Mouse (Mus musculus) heart, adult 11 months (tissue): ENCODE measurements at regions not wholly inside any gene's neighbourhood (a gene's known extent, or its start where the extent isn't known, plus 50 kb on each side); places are given as distances from the start of the nearest gene placed in this dataset.
"Not testable (repeated sequence)": the region's sequence is repeated elsewhere in the genome, so short reads cannot be mapped to it uniquely, and the experiment has no call there.

Experiments
- DNase-seq: peaks from one replicate; pipeline ENCODE4 v3.0.0; 2022

DNA sequence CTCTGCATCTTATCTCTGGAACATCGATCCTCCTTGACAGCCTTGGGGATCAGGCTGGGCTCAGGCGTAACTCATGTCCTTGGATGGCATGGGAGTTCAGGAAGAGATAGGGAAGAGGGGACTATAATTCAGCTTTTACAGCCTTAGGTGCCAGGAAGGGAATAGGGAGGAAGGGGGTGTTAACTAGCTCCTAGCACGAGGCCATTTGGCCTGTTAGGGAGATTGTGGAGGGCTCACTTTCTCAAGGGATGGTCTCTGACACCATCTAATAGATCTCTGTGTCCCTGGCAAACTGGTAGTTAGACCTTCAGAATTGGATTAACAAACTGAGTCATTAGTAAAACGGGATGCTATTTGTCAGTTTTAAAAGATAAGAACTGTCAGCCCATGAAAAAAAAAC is 292.1 kb upstream of the Pkdcc start:
- DNase-seq, result not testable (repeated sequence)

DNA sequence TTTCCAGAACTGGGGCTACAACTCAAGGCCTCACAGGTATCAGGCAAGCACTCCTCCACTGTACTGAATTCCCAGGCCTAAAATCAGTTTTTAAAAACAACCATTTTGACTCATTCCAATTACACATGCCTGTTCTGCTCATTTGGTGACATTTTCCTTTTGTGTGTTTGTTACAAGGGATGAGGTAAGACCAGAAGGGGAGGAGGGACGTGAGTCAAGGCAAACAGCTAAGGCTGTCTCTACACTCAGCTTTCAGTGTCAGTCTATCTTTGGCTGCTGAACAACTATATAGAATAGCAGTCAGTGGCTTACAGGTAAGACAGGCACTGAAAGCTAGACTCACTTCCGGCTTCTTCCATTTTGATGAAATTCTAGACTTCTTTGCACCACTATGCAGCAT is 289.3 kb upstream of the Pkdcc start:
- no peak for DNase-seq

DNA sequence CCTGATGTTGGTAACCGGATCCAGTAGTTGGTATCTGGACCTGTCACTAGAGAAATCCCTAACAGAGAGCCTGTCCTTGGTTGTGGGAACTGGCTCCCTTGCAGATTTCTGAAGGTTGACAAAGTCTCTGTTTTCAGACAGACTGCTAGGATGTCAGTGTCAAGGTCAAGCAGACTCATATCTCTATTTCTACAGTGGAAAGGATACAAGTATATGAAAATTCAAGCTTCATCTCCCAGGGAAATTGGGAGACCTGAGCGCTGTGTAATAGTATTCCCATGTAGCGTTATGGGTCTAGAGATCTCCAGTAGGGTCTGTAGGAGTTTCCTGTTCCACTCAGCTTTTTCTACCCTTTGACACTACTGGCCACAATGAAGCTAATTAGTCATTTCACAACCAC is 287.4 kb upstream of the Pkdcc start:
- DNase-seq, result no peak

GRCm38 (mm10) chr17:82929511-82929910 is 285.6 kb upstream of the Pkdcc start:
- peak; percentile 44 for DNase-seq

DNA sequence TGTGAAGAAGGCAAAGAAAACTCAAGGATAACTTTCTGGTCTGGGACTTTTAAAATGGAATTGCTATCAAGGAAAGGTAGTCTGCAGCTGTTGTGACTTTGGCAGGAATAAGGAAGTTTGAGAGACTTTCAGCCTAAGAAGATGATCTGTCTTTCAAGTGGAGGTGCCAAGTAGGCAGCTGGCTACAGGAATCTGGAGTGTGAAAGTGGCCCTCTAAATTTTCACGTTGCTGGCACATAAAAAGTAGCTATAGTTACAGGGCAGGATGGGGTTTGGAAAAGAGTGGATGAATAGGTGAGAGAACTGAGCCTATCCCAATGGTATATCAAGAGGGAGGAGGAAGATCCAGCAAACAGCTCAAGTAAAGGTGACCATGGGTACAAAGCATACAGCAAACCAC is 284.4 kb upstream of the Pkdcc start:
- DNase-seq, result no peak

- DNase-seq, result peak; percentile 36
Measured at GRCm38 (mm10) chr17:82931476-82931875, 283.6 kb upstream of the Pkdcc start.

GRCm38 (mm10) chr17:82936836-82937235 is 278.3 kb upstream of the Pkdcc start:
- DNase-seq, result peak; percentile 42

- peak; percentile 66 for DNase-seq
Measured at GRCm38 (mm10) chr17:82946083-82946482, 269.0 kb upstream of the Pkdcc start.

DNA sequence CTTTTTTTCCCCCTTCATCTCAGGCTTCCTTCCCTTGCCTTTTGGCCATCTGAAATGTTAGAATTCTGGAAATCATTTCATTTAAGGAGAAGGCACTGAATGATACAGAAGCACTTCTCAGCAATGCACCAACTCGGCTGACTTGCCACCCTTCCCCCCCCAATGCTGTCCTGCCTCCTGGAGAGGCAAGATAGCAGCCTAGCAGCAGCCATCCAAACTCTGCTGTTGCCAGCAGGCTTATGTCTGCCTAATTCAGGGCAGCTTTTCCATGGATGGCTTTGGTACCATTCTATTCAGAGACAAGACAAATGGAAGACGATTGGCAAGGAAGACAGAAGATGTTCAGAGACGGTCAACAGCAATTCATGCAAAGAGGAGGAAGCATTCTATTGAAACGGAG is 265.3 kb upstream of the Pkdcc start:
- peak; percentile 71 for DNase-seq

DNA sequence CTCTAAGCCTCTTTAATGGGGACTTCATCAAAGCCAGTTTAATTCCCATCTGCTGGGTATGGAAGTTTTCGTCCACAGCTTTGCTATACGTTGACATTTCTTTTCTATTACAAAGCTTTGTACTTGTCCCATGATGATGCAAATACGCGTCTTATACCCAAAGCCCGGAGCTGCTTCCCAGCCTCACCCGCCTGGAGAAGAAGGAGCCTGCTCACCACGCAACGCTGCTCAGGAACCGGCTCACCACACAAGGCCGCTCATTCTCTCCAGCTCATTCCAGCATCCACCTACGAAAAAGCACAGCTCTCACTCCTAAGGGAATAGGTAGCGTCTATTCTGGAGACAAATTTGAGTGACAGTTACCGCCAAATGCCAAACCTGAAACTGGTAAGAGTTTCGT is 264.8 kb upstream of the Pkdcc start:
- DNase-seq, result peak; percentile 42

- DNase-seq, result no peak
Measured at GRCm38 (mm10) chr17:82957409-82957808, 257.7 kb upstream of the Pkdcc start.

GRCm38 (mm10) chr17:82963374-82963773 is 251.7 kb upstream of the Pkdcc start:
- no peak for DNase-seq

GRCm38 (mm10) chr17:82999710-83000109 is 215.4 kb upstream of the Pkdcc start:
- no peak for DNase-seq

- no peak for DNase-seq
Measured at GRCm38 (mm10) chr17:83000411-83000810, 214.7 kb upstream of the Pkdcc start.

- no peak for DNase-seq
Measured at GRCm38 (mm10) chr17:83001567-83001966, 213.5 kb upstream of the Pkdcc start.

DNA sequence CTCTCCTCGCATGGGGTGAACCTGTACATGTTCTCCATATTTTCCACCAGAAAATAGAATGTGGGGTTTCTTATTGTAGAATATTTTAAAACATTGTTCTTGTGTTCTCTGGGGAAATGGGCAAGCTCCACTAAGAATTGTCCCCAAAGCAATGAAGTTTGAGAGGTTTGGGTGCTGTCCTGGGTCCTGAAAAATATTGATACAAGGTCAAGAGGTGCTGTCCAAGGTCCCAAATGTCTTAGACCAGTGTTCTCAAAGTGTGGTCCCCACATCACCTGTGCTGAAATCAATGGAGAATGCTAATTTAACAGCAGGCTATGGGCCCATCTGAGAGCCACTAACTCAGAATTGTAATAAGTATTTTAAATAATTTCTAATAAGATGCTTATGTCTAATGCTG is 204.2 kb upstream of the Pkdcc start:
- DNase-seq, result no peak

DNA sequence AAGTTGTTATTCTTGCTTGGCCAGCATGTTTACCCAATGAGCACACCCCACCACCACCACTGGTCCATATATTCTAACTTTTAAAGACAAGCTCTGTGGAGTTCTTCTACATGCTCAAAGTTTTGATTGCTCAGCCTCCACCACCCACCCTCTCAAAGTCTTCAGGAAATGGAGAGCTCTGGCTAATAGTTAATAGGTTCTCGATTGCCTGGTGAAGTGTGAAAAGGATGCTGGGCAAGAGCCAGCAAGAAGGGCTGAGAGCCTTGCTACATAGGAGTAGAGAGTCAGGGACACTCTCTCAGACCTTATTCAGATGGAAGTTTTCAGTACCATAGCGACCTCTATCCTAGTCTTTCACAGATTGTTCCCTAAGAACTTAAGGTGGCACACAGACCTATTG is 199.4 kb upstream of the Pkdcc start:
- DNase-seq, result no peak

- peak; percentile 54 for DNase-seq
Measured at GRCm38 (mm10) chr17:83016936-83017335, 198.2 kb upstream of the Pkdcc start.

DNA sequence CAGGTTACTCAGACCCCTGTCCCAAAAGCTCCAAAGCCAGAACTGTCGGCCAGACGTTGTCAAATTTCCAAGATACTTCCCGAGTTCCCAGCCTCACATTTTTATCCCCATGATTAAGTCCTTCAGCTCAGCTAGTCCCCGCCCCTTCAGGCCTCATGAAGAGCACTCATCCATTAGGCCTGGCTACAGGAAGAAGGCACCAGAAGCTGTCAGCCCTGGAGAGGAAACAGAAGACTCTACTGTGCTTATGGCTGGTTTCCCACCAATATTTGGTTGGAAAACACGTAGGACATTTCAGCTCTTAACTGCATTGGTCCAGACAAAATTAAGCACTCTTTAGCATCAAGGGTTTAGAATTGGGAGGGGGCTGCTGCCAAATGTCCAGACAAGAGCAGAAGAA is 195.8 kb upstream of the Pkdcc start:
- DNase-seq, result peak; percentile 74

- peak; percentile 96 for DNase-seq
Measured at GRCm38 (mm10) chr17:83020576-83020975, 194.5 kb upstream of the Pkdcc start.

DNA sequence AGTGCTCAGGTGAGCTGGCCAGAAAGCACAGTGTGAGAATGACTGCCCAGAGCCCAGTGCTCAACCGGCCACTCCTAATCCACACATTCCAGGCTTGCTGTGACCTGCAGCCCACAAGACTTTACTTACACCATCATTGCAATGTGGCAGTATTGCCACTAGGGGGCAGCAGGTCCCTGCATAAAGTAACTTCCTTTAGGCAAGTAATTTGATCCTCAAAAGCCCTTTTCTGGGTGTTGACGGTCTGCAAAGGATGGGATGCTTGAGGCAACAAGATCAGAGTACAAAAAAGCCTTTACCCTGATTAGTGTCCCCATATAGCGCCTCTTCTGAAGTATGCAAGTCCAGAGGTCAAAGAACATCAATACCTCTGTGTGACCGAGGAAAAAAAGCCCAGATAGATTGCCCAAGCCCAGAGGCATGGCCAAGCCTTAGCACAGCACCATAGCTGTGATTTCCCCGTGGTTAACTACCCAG is 189.7 kb upstream of the Pkdcc start:
- peak; percentile 90 for DNase-seq

DNA sequence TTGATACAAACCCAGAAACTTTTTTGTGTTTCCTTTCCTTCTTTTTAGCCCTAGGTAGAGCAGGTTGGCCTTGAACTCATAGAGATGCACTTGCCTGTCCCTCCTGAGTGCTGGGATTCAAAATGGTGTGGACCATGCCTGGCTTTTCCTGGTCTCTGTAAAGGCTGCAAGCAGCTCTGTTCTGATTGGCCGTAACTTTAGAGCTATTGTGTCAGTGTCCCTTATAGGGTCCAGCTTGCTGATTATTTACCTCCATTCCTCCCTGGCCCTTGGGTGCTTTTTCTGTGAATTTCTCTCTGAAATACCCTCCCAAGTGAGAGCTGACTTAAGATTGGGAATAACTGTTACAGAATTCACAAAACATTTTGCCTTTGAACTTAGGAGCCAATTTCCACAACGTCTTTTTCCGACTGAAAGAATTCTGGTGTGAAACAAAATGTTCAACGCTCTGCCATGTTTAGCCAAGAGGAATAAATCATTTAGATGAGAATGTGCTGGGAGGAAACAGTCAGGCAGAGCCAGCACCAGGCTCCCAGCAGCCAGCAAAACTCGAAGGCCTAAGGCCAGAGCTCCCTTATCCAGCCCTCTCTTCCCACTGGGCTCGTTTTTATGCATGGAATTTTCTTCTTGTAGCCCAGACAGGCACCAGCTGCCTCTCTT is 180.0 kb upstream of the Pkdcc start:
- peak; percentile 95 for DNase-seq

GRCm38 (mm10) chr17:83035574-83035918 is 179.5 kb upstream of the Pkdcc start:
- DNase-seq, result no peak

GRCm38 (mm10) chr17:83039563-83039962 is 175.5 kb upstream of the Pkdcc start:
- DNase-seq, result peak; percentile 67

DNA sequence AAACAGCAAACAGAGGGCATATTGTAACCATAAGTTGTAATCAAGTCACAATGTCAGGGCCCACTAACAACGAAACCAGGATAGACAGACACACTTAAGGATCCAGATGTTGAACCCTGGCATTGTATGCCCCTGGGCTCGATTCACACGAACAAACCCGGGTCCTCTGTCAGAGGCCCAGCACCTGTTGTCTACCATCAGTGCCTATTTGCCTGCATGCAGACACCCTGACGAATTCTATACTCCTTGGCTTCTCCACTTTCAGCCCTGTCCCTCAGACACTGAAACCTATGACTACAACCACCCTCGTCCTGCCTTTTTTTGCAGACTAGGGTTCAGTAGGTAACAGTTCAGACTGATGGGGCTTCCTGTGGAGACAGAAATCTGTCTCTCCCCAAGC is 170.6 kb upstream of the Pkdcc start:
- DNase-seq, result no peak
